Mouse (Mus musculus) liver, postnatal 0 days (tissue): Measurements from ENCODE around the gene Cacng4. TPM values are rescaled to one million over a fixed set of nuclear protein-coding genes. Genes with fewer than 3 reads are reported as not detected.

Experiments used
- ATAC-seq: fragments of 200-750 bp; cut with Nextera tagmentation; 2 replicates; pipeline ENCODE4 v1.8.0; 2017; ENCODE audit warnings: mild to moderate bottlenecking, moderate library complexity
- DNase-seq: peaks from one replicate; pipeline ENCODE4 v3.0.0-alpha.2; 2016
- H3K27ac ChIP-seq: fragments of 300-500 bp; sonication (generic); 2 replicates; pipeline ENCODE4 v1.5.1; 2014; ENCODE audit warnings: antibody characterized with exemption, moderate library complexity, mild to moderate bottlenecking, low read depth
- H3K27me3 ChIP-seq: fragments of 300-500 bp; sonication (generic); 2 replicates; pipeline ENCODE4 v1.6.1; 2014; ENCODE audit warnings: low read length, control low read depth, mixed read lengths; ENCODE audit not compliant: insufficient read depth
- H3K36me3 ChIP-seq: fragments of 300-500 bp; sonication (generic); replicated peaks from 2 replicates; pipeline ENCODE4 v1.6.1; 2014; ENCODE audit warnings: mild to moderate bottlenecking, control low read depth, low read length, moderate library complexity, mixed read lengths; ENCODE audit not compliant: insufficient read depth
- H3K4me1 ChIP-seq: fragments of 300-500 bp; sonication (generic); 2 replicates; pipeline ENCODE4 v1.6.1; 2014; ENCODE audit warnings: antibody characterized with exemption, mild to moderate bottlenecking, control low read depth; ENCODE audit not compliant: insufficient read depth
- H3K4me2 ChIP-seq: fragments of 300-500 bp; sonication (generic); 2 replicates; pipeline ENCODE4 v1.6.1; 2014; ENCODE audit warnings: low read depth, mild to moderate bottlenecking, low read length, moderate library complexity, mixed read lengths
- H3K4me3 ChIP-seq: fragments of 300-500 bp; sonication (generic); 2 replicates; pipeline ENCODE4 v1.5.1; 2014; ENCODE audit warnings: low read depth, low read length
- H3K9ac ChIP-seq: fragments of 300-500 bp; sonication (generic); replicated peaks from 2 replicates; pipeline ENCODE4 v1.6.1; 2014; ENCODE audit warnings: mild to moderate bottlenecking, moderate library complexity
- H3K9me3 ChIP-seq: fragments of 300-500 bp; sonication (generic); 2 replicates; pipeline ENCODE4 v1.6.1; 2016; ENCODE audit warnings: mild to moderate bottlenecking, control low read depth, low read length, mixed read lengths
- CTCF ChIP-seq: sonication (generic); IDR thresholded peaks from 2 replicates; pipeline ENCODE4 v1.5.1; 2016; ENCODE audit warnings: antibody characterized with exemption, low read depth
- EP300 ChIP-seq: IDR thresholded peaks from 2 replicates; pipeline ENCODE4 v1.6.1; 2016; ENCODE audit warnings: antibody characterized with exemption, low read depth, mild to moderate bottlenecking
- WGBS: fragments of 180-500 bp; shearing (Covaris S2); extraction: QIAGEN DNeasy Blood & Tissue Kit; methylation state at CpG from one replicate; pipeline ENCODE4 v1.1.7; 2014; ENCODE audit not compliant: insufficient replicate concordance; 5-methylcytosine and 5-hydroxymethylcytosine counted together
- polyA plus RNA-seq: library from polyadenylated mRNA; unstranded; fragments of >200 nt; fragmentation: Nextera tagmentation; extraction: Ambion mirVana; gene quantifications from 2 replicates; pipeline ENCODE4 v1.2.1, GENCODE M21; 2015

Cacng4 gene
- polyA plus RNA-seq, 1 experiment from 2014 or later = not detected

DNA sequence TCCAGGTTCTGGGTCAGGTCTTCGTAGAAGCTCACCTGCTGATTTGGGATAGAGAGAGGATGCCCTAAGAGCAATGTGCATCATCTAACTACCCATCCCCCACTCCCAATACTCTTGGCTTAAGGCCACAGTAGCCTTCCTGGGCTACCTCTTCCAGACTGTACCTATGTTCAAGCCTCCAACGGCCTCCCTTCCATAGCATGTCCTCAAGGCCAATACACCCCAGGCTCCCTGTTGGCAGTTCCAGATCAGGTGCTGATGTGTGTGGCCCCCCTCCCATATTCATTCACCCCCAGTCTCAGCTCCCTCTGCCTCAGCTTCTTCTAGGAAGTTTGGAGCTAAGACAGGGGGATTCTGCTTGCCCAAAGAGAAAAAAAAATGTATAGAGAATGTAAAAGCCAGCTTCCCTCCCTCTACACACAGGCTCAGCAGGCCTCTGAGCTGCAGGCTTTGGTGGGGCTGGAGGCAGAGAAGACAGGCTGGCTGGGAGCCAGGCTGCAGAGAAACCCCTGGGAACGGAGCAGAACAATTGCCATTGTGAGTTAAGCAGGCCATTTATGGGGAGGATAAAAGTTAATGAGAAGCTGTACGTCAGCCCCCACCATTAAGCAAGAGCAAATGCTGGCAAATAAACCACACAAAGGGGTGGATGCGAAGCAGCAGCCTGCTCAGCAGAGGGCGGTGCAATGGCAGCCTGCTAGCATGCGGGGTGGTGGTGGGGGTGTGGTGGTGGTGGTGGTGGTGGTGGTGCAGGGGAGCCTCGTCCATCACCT is 31.5 kb downstream of the Cacng4 start:
- no peak for DNase-seq
- Histone ChIP-seq H3K27me3 (no peaks in the 10 kb centered on the region), H3K9ac (no peak overlapping the region), H3K27ac (no peak overlapping the region), H3K36me3 (no peaks in the 10 kb centered on the region), H3K9me3 (no peaks in the 10 kb centered on the region), H3K4me1 (no peaks in the 10 kb centered on the region), H3K4me3 (no peak overlapping the region), H3K4me2 (no peak overlapping the region)
- no peak for TF ChIP-seq CTCF
- TF ChIP-seq EP300 = no peak
- ATAC-seq = no peak
- WGBS = 41% methylated on average over 7 of the region's 8 CpGs

DNA sequence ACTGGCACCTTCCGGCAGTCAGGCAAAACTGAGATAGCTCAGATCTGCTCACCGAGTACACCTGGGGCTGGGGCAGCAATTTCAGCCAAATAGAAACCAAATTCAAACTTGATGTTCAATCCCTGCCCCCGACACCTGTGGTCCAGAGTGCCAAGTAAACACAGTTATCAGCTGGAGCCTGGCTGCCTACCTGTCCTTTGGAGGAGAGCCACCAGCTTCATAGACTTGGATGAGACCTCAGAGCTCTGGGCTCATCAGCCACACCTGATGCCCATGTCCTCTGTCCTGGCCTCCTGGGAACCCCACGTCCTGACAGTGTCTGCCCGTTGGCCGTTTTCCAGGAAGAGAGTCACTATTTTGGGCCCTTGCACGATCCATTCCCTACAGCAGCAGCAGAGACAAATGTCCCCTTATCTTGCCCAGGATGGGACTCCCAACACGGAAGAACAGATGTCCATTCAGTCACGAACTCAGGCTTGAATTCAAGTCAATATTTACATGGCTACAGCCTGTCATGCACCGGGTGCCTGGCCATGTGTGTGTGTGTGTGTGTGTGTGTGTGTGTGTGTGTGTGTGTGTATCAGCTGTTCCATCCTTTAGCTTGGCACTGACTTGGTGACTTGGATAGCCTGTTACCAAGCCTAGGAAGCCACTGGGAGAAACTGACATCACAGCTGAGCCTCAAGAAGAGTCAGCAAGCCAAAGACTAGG is 32.4 kb downstream of the Cacng4 start:
- Histone ChIP-seq H3K9ac (no peak overlapping the region), H3K27me3 (no peaks in the 10 kb centered on the region), H3K4me3 (no peak overlapping the region), H3K4me1 (no peaks in the 10 kb centered on the region), H3K9me3 (no peaks in the 10 kb centered on the region), H3K4me2 (peak overlapping the region; percentile 29), H3K36me3 (no peaks in the 10 kb centered on the region), H3K27ac (0 out of 2 replicates have a peak overlapping the region, but pooled peaks have one; percentile 11)
- peak; percentile 81 for ATAC-seq
- peak; percentile 37 for DNase-seq
- WGBS = 49% methylated on average over 10 of the region's 10 CpGs
- no peak for TF ChIP-seq CTCF
- TF ChIP-seq EP300 = no peak

DNA sequence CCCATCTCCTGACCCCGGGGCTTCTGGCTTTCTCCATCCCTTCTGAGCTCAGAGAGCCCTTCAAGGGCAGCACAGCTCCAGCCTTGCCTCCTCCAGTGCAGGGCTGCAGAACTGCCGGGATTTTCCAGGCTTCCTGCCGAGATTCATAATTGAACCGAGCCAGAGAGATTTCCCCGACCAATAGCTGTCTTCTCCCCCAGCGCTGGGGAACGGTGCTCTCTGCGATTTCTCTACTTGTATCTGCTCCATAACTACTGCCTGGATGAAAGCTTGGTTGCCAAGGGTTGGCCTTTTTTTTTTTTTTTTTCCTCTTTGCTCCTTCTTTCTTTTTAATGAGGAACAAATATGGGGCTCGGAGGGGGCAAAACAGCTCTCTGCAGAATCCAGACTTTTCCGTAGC is 34.4 kb downstream of the Cacng4 start:
- Histone ChIP-seq H3K4me1 (no peaks in the 10 kb centered on the region), H3K4me2 (no peak overlapping the region), H3K27me3 (no peaks in the 10 kb centered on the region), H3K27ac (no peak overlapping the region), H3K36me3 (no peaks in the 10 kb centered on the region), H3K4me3 (no peak overlapping the region), H3K9me3 (no peaks in the 10 kb centered on the region), H3K9ac (no peak overlapping the region)
- TF ChIP-seq EP300 (no peak), CTCF (no peak)
- no peak for ATAC-seq
- no peak for DNase-seq
- 68% methylated on average over 10 of the region's 10 CpGs for WGBS

DNA sequence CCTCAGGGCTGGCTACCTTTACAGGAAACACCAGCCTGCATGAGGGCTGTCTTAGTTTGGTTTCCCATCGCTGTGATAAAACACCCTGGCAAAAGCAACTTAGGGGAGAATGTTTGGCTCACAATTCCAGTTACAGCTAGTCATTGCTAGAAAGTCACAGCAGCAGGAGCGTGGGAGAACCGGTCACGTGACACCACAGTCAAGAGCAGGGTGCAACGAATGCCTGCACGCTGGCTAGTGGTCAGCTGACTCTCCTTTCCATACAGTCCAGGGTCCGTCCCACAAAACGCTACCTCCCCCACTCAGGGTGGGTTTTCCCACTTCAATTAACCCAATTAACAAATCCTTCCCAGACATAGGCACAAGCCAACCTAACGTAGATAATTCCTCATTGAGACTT is 34.8 kb downstream of the Cacng4 start:
- Histone ChIP-seq H3K4me3 (no peak overlapping the region), H3K9me3 (no peaks in the 10 kb centered on the region), H3K27ac (no peak overlapping the region), H3K4me2 (no peak overlapping the region), H3K4me1 (no peaks in the 10 kb centered on the region), H3K27me3 (no peaks in the 10 kb centered on the region), H3K36me3 (no peaks in the 10 kb centered on the region), H3K9ac (no peak overlapping the region)
- 78% methylated on average over 9 of the region's 9 CpGs for WGBS
- no peak for DNase-seq
- no peak for TF ChIP-seq CTCF
- no peak for TF ChIP-seq EP300
- no peak for ATAC-seq

DNA sequence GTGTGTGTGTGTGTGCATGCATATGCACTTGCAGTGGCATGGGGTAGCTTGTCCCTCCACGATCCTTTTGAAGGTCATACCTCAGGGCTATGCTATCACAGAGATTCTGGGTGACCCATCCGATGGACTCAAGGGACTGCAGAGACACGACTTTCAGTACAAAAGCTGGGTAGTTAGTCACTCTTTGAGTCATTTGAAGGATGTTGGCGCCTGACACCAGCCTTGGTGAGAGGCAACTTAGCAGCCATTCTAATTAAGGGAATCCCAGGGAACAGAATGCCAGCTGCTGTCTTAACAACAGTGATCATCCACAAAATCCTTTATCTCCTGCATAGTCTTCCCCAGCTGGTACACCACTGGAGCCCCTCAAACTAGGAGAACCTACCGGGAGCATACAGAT is 45.2 kb downstream of the Cacng4 start:
- Histone ChIP-seq H3K27ac (no peak overlapping the region), H3K9ac (no peak overlapping the region)
- WGBS = 81% methylated on average over 5 of the region's 5 CpGs

DNA sequence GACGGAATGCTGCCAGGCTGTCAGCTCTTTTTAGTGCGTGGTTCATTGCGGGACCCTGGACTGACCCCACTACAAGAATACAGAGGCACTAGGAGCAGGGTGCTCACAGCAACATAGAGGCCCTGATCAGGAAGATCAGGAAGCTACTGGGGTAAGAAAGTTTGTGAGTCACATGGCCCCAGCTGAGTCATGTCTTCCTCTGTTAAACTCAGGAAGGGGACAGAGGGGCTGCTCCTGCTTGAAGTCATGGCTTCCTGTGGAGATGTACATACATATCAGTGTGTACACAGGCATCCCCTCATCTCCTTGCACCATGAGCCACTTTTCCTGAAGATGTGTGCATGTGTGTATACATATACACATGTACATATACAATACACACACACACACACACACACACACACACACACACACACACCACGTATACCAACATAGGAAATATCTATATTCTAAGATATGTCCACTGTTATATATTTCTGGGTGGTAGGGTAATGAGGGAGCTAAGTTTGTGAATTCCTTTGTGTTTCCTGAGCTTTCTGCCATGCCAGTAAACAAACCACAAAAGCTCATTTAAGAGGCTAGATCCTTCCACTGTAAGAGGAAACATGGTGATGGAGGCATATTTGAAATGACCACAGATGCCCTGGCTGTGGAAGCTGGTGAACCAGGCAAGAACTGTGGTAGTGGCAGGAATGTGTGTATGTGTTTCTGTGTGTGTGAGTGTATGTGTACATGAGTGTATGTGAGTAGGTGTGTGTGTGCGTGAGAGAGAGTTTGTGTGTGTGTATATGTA is 45.9 kb downstream of the Cacng4 start:
- no peak for DNase-seq
- TF ChIP-seq EP300 (no peak), CTCF (no peak)
- no peaks in the 10 kb centered on the region for H3K36me3 ChIP-seq
- no peak overlapping the region for H3K27ac ChIP-seq
- 85% methylated on average over 5 of the region's 5 CpGs for WGBS
- no peaks in the 10 kb centered on the region for H3K4me1 ChIP-seq
- H3K9me3 ChIP-seq = no peaks in the 10 kb centered on the region
- no peak overlapping the region for H3K4me3 ChIP-seq
- H3K4me2 ChIP-seq = no peak overlapping the region
- H3K27me3 ChIP-seq = no peaks in the 10 kb centered on the region
- H3K9ac ChIP-seq = no peak overlapping the region
- ATAC-seq = no peak

More for the DNA sequence above, 45.2 kb downstream of the Cacng4 start:
- no peaks in the 10 kb centered on the region for H3K27me3 ChIP-seq
- no peak overlapping the region for H3K4me3 ChIP-seq
- ATAC-seq (no peak), DNase-seq (no peak)
- H3K4me2 ChIP-seq = no peak overlapping the region
- TF ChIP-seq EP300 (no peak), CTCF (no peak)
- H3K9me3 ChIP-seq = no peaks in the 10 kb centered on the region
- H3K4me1 ChIP-seq = no peaks in the 10 kb centered on the region
- H3K36me3 ChIP-seq = no peaks in the 10 kb centered on the region
